Comparison of ENCODE assay signal across 9 mouse cellular contexts in genomic region chr13:24338343-24338861, GRCm38 (mm10). TPM values are rescaled to one million over a fixed set of nuclear protein-coding genes. Genes with fewer than 3 reads are reported as not detected.
DNase-seq lines count a peak whose midpoint lies in the region; TF ChIP-seq lines count a peak whose summit lies in the region.
"Had no signal": no experiment of that assay in that cellular context is flagged by ENCODE, and none has a peak within 500 bp of the region (broad histone marks: within the 10 kb centered on the region; RNA-seq: fewer than 3 reads in every experiment).

No protein-coding gene starts in this region.

- peaks cover 18% of the 10 kb centered on the region for H3K4me1 ChIP-seq in bone marrow macrophage, adult 2 months (ENCODE audit: control insufficient read depth, insufficient read depth, low read length)

- intact Hi-C loops in left cerebral cortex, postnatal 36 days (cut with DNase I) = loop anchor here (10.0 kb wide), 1 partner anchor 346 kb away; no protein-coding TSS in a partner anchor

- peak; percentile 87 for DNase-seq in 416B (ENCODE audit: low read depth)
- DNase-seq in heart, postnatal 4 days = peak; percentile 39
- DNase-seq in lung, postnatal 14 days = peak; percentile 43
- no peak for DNase-seq in left cerebral cortex, adult 9 months (ENCODE audit: low spot score in 2 of 2)
- no peak for DNase-seq in layer of hippocampus, postnatal 25 days (ENCODE audit: extremely low spot score in 1 of 2, low spot score in 1 of 2)
- no peak for DNase-seq in left cerebral cortex, adult 18-20 months (ENCODE audit: low spot score in 2 of 2)
- DNase-seq in left cerebral cortex, postnatal 36 days (ENCODE audit: low spot score in 2 of 2) = no peak

- peak overlapping the region; percentile 11 for H3K4me3 ChIP-seq in bone marrow macrophage, adult 2 months (ENCODE audit: insufficient read depth, low read length)

- H3K27ac ChIP-seq in bone marrow macrophage, adult 2 months (ENCODE audit: insufficient read depth, low read depth, low read length) = peak overlapping the region; percentile 96
- H3K27ac ChIP-seq: hindbrain, postnatal 0 days had no signal

- no peak for TF ChIP-seq CTCF in bone marrow macrophage, adult 2 months (IDR thresholded peaks at IDR 0.05; ENCODE audit: low read depth, low read length)

- TF ChIP-seq POLR2A in bone marrow macrophage, adult 2 months (IDR thresholded peaks at IDR 0.05; ENCODE audit: borderline replicate concordance, low read depth, low read length) = no peak

RNA-seq across cellular contexts. Expression of gene Cmah, which starts 11.2 kb away (rescaled TPM):
- polyA plus RNA-seq in bone marrow macrophage, adult 2 months (2012; ENCODE audit: insufficient read depth, insufficient read length, missing spikeins) = 5.6 and 7.5 TPM in 2 replicates
- total RNA-seq in heart, postnatal 4 days (2021) = 1 to 10 TPM in 1 of 2 experiments, under 1 TPM in 1; 0.70 to 1.0 TPM
- total RNA-seq in layer of hippocampus, postnatal 25 days (2021) = under 1 TPM; 0.44 to 0.70 TPM
- total RNA-seq in left cerebral cortex, adult 18-20 months (2021) = 1 to 10 TPM in 1 of 2 experiments, under 1 TPM in 1; 0.58 to 1.2 TPM
- total RNA-seq in left cerebral cortex, postnatal 36 days (2021) = under 1 TPM; 0.30 to 0.45 TPM

RNA-seq across cellular contexts. Expression of gene Carmil1, which starts 57.8 kb away (rescaled TPM):
- polyA plus RNA-seq in bone marrow macrophage, adult 2 months (2012; ENCODE audit: insufficient read depth, insufficient read length, missing spikeins) = 4.1 and 9.7 TPM in 2 replicates
- 1 to 10 TPM; 4.6 to 5.1 TPM for total RNA-seq in heart, postnatal 4 days (2021)
- 10 to 100 TPM; 40.5 to 49.9 TPM for total RNA-seq in layer of hippocampus, postnatal 25 days (2021)
- 10 to 100 TPM; 29.1 to 29.2 TPM for total RNA-seq in left cerebral cortex, adult 18-20 months (2021)
- 10 to 100 TPM; 25.3 to 33.3 TPM for total RNA-seq in left cerebral cortex, postnatal 36 days (2021)

Comparison
In these comparisons a context has a peak if more than half of its experiments do, and no peak if none do; other contexts are left out.
1. DNase-seq: peak in 416B (single experiment), heart, postnatal 4 days (single experiment) and lung, postnatal 14 days (single experiment); none in left cerebral cortex, adult 9 months (0 of 2), layer of hippocampus, postnatal 25 days (0 of 2), left cerebral cortex, adult 18-20 months (0 of 2) and left cerebral cortex, postnatal 36 days (0 of 2).
2. RNA of gene Carmil1, which starts 57.8 kb away (total RNA-seq): 40.5 to 49.9 TPM in layer of hippocampus, postnatal 25 days, 25.3 to 33.3 TPM in left cerebral cortex, postnatal 36 days and 29.1 to 29.2 TPM in left cerebral cortex, adult 18-20 months; 4.6 to 5.1 TPM in heart, postnatal 4 days; every median in the first group is over 4 times any median in the second.